Mouse (Mus musculus) C2C12 (cell line): ENCODE results near the gene Thnsl2. TPM values are rescaled to one million over a fixed set of nuclear protein-coding genes. Genes with fewer than 3 reads are reported as not detected.

ENCODE experiments used
- H3K27me3 ChIP-seq: one replicate; pipeline ENCODE4 v1.6.1; 2011; ENCODE audit not compliant: control insufficient read depth, insufficient read depth, insufficient read length
- H3K36me3 ChIP-seq: one replicate; pipeline ENCODE4 v1.6.1; 2011; ENCODE audit not compliant: control insufficient read depth, insufficient read depth
- H3K4me3 ChIP-seq: one replicate; pipeline ENCODE4 v1.5.1; 2011; ENCODE audit warnings: mild to moderate bottlenecking, control low read depth; ENCODE audit not compliant: poor library complexity, insufficient read depth, severe bottlenecking
- H3K79me2 ChIP-seq: one replicate; pipeline ENCODE4 v1.6.1; 2011; ENCODE audit not compliant: control insufficient read depth, insufficient read depth
- H3K79me3 ChIP-seq: one replicate; pipeline ENCODE4 v1.6.1; 2011; ENCODE audit warnings: low read depth, control low read depth
- H3ac ChIP-seq: one replicate; pipeline ENCODE3; 2011; ENCODE audit warnings: low read depth; ENCODE audit not compliant: control insufficient read depth, insufficient read length
- CEBPB ChIP-seq: IDR thresholded peaks from one replicate; pipeline ENCODE4 v1.6.1; 2011; ENCODE audit warnings: low read depth, mild to moderate bottlenecking, control low read depth, moderate library complexity
- CTCF ChIP-seq: IDR thresholded peaks from one replicate; pipeline ENCODE4 v1.5.1; 2011; ENCODE audit not compliant: control insufficient read depth, insufficient read depth, insufficient read length
- FOSL1 ChIP-seq: IDR thresholded peaks from one replicate; pipeline ENCODE4 v1.8.0; 2011; ENCODE audit warnings: mild to moderate bottlenecking, low read length; ENCODE audit not compliant: poor library complexity, insufficient read depth, severe bottlenecking
- MAX ChIP-seq: IDR thresholded peaks from one replicate; pipeline ENCODE4 v1.6.1; 2011; ENCODE audit warnings: mild to moderate bottlenecking, control low read depth
- MYOD1 ChIP-seq: IDR thresholded peaks from one replicate; pipeline ENCODE4 v1.6.1; 2011; ENCODE audit warnings: low read depth; ENCODE audit not compliant: control insufficient read depth, insufficient read length
- MYOG ChIP-seq: IDR thresholded peaks from one replicate; pipeline ENCODE4 v1.6.1; 2011; ENCODE audit not compliant: control insufficient read depth, insufficient read length; ENCODE audit errors: extremely low read depth
- USF1 ChIP-seq: IDR thresholded peaks from one replicate; pipeline ENCODE4 v1.6.1; 2011; ENCODE audit warnings: low read depth, mild to moderate bottlenecking, control low read depth, moderate library complexity
- polyA plus RNA-seq: library from polyadenylated mRNA; unstranded; fragments of >200 nt; fragmentation: generic; extraction: Trizol; gene quantifications from one replicate; pipeline ENCODE4 v1.2.1, GENCODE M21; 2012; ENCODE audit warnings: missing spikeins

Gene Thnsl2
- polyA plus RNA-seq, 1 experiment, result not detected

GRCm38 (mm10) chr6:71156674-71157326 is 12.6 kb upstream of the Thnsl2 start:
- TF ChIP-seq USF1 (no peak), CEBPB (no peak), CTCF (no peak), MYOG (no peak), MYOD1 (no peak)
- no peaks in the 10 kb centered on the region for H3K79me2 ChIP-seq
- peaks cover 4% of the 10 kb centered on the region for H3K27me3 ChIP-seq
- no peaks in the 10 kb centered on the region for H3K36me3 ChIP-seq
- no peak overlapping the region for H3ac ChIP-seq
- no peak overlapping the region for H3K4me3 ChIP-seq
- H3K79me3 ChIP-seq, result no peaks in the 10 kb centered on the region

- Histone ChIP-seq H3K4me3 (no peak overlapping the region), H3K79me2 (no peaks in the 10 kb centered on the region), H3ac (no peak overlapping the region), H3K79me3 (no peaks in the 10 kb centered on the region), H3K27me3 (peaks cover 4% of the 10 kb centered on the region), H3K36me3 (no peaks in the 10 kb centered on the region)
- TF ChIP-seq FOSL1 (no peak), USF1 (no peak), MAX (no peak), MYOD1 (no peak), CEBPB (no peak), CTCF (no peak), MYOG (no peak)
Observed at GRCm38 (mm10) chr6:71154861-71155260, 10.6 kb upstream of the Thnsl2 start.

GRCm38 (mm10) chr6:71153486-71153885 is 9.2 kb upstream of the Thnsl2 start:
- Histone ChIP-seq H3K79me2 (no peaks in the 10 kb centered on the region), H3K36me3 (no peaks in the 10 kb centered on the region), H3K27me3 (no peaks in the 10 kb centered on the region), H3ac (no peak overlapping the region), H3K4me3 (no peak overlapping the region), H3K79me3 (no peaks in the 10 kb centered on the region)
- TF ChIP-seq MYOG, result no peak
- no peak for TF ChIP-seq CEBPB
- TF ChIP-seq CTCF, result no peak

- no peak overlapping the region for H3K4me3 ChIP-seq
- TF ChIP-seq CTCF (no peak), MYOG (no peak), MAX (no peak), USF1 (no peak), MYOD1 (no peak), CEBPB (no peak), FOSL1 (no peak)
Observed at GRCm38 (mm10) chr6:71151098-71151497, 6.9 kb upstream of the Thnsl2 start.

GRCm38 (mm10) chr6:71149534-71149933 is 5.3 kb upstream of the Thnsl2 start:
- Histone ChIP-seq H3K79me2 (no peaks in the 10 kb centered on the region), H3ac (no peak overlapping the region)
- TF ChIP-seq MYOG (no peak), MYOD1 (no peak), CTCF (peak; percentile 77), MAX (no peak)

More at GRCm38 (mm10) chr6:71151098-71151497, 6.9 kb upstream of the Thnsl2 start:
- Histone ChIP-seq H3K36me3 (no peaks in the 10 kb centered on the region), H3K79me3 (no peaks in the 10 kb centered on the region), H3K27me3 (no peaks in the 10 kb centered on the region), H3K79me2 (no peaks in the 10 kb centered on the region), H3ac (no peak overlapping the region)

GRCm38 (mm10) chr6:71148336-71148735 is 4.1 kb upstream of the Thnsl2 start:
- Histone ChIP-seq H3K27me3 (peaks cover under 1% of the 10 kb centered on the region), H3K36me3 (no peaks in the 10 kb centered on the region), H3K79me3 (no peaks in the 10 kb centered on the region), H3K4me3 (no peak overlapping the region), H3K79me2 (no peaks in the 10 kb centered on the region), H3ac (no peak overlapping the region)
- TF ChIP-seq MAX, result no peak
- TF ChIP-seq USF1, result no peak
- TF ChIP-seq FOSL1, result no peak
- TF ChIP-seq MYOG, result no peak
- TF ChIP-seq MYOD1, result no peak
- no peak for TF ChIP-seq CTCF

More at GRCm38 (mm10) chr6:71149534-71149933, 5.3 kb upstream of the Thnsl2 start:
- H3K27me3 ChIP-seq, result no peaks in the 10 kb centered on the region
- no peak overlapping the region for H3K4me3 ChIP-seq
- H3K36me3 ChIP-seq, result no peaks in the 10 kb centered on the region
- no peaks in the 10 kb centered on the region for H3K79me3 ChIP-seq
